Mouse (Mus musculus) limb, embryonic 13.5 days (tissue): ENCODE results near the gene Adam33. TPM values are rescaled to one million over a fixed set of nuclear protein-coding genes. Genes with fewer than 3 reads are reported as not detected.
"Not testable (repeated sequence)": the region's sequence is repeated elsewhere in the genome, so short reads cannot be mapped to it uniquely, and the experiment has no call there.

ENCODE experiments used
- ATAC-seq: fragments of 200-750 bp; cut with Nextera tagmentation; 2 replicates; pipeline ENCODE4 v1.8.0; 2017; ENCODE audit warnings: low read depth, moderate number of reproducible peaks, moderate TSS enrichment; ENCODE audit not compliant: low FRiP score
- H3K27ac ChIP-seq: fragments of 300-500 bp; sonication (generic); 2 replicates; pipeline ENCODE4 v1.5.1; 2015; ENCODE audit warnings: inconsistent platforms, mild to moderate bottlenecking, moderate library complexity
- H3K27me3 ChIP-seq: fragments of 300-500 bp; sonication (generic); 2 replicates; pipeline ENCODE4 v1.6.1; 2015; ENCODE audit warnings: mild to moderate bottlenecking, inconsistent platforms
- H3K36me3 ChIP-seq: fragments of 300-500 bp; sonication (generic); 2 replicates; pipeline ENCODE4 v1.6.1; 2015; ENCODE audit warnings: inconsistent platforms, mild to moderate bottlenecking, moderate library complexity
- H3K4me1 ChIP-seq: fragments of 300-500 bp; sonication (generic); 2 replicates; pipeline ENCODE4 v1.6.1; 2015; ENCODE audit warnings: inconsistent platforms
- H3K4me2 ChIP-seq: fragments of 300-500 bp; sonication (generic); replicated peaks from 2 replicates; pipeline ENCODE4 v1.6.1; 2015; ENCODE audit warnings: inconsistent platforms, mild to moderate bottlenecking, moderate library complexity
- H3K4me3 ChIP-seq: fragments of 300-500 bp; sonication (generic); 2 replicates; pipeline ENCODE4 v1.5.1; 2015; ENCODE audit warnings: moderate library complexity, mild to moderate bottlenecking, inconsistent platforms
- H3K9ac ChIP-seq: fragments of 300-500 bp; sonication (generic); 2 replicates; pipeline ENCODE4 v1.6.1; 2015; ENCODE audit warnings: mild to moderate bottlenecking, inconsistent platforms
- H3K9me3 ChIP-seq: fragments of 300-500 bp; sonication (generic); 2 replicates; pipeline ENCODE4 v1.6.1; 2016; ENCODE audit warnings: inconsistent platforms
- WGBS: fragments of 180-500 bp; shearing (Covaris S2); methylation state at CpG from one replicate; pipeline ENCODE4 v1.1.7; 2015; 5-methylcytosine and 5-hydroxymethylcytosine counted together
- polyA plus RNA-seq: library from polyadenylated mRNA; unstranded; fragments of >200 nt; fragmentation: Nextera tagmentation; extraction: Ambion mirVana; gene quantifications from 2 replicates; pipeline ENCODE4 v1.2.1, GENCODE M21; 2015

Adam33 gene
- polyA plus RNA-seq, 1 experiment from 2014 or later, result 26.5 TPM

- H3K9me3 ChIP-seq, result peaks cover 8% of the 10 kb centered on the region; the same call in 1 of the 2 replicates
- peaks cover 31% of the 10 kb centered on the region for H3K4me1 ChIP-seq
- peaks cover 42% of the 10 kb centered on the region for H3K27me3 ChIP-seq
- no peak for ATAC-seq
- no peak overlapping the region for H3K9ac ChIP-seq
- no peak overlapping the region for H3K4me3 ChIP-seq
- no peak overlapping the region for H3K27ac ChIP-seq
- WGBS, result 81% methylated on average over 6 of the region's 6 CpGs
- no peak overlapping the region for H3K4me2 ChIP-seq
- no peaks in the 10 kb centered on the region for H3K36me3 ChIP-seq
Measured at GRCm38 (mm10) chr2:131038197-131038596, 25.4 kb downstream of the Adam33 start.

- Histone ChIP-seq H3K27me3 (peaks cover 34% of the 10 kb centered on the region), H3K4me1 (peaks cover 31% of the 10 kb centered on the region), H3K36me3 (no peaks in the 10 kb centered on the region), H3K4me2 (no peak overlapping the region), H3K27ac (no peak overlapping the region), H3K9ac (no peak overlapping the region), H3K9me3 (peaks cover 9% of the 10 kb centered on the region; the same call in 1 of the 2 replicates), H3K4me3 (no peak overlapping the region)
- 44% methylated on average over 17 of the region's 17 CpGs for WGBS
- peak; percentile 49 for ATAC-seq
Measured at GRCm38 (mm10) chr2:131037226-131037990, 26.2 kb downstream of the Adam33 start.

GRCm38 (mm10) chr2:131036757-131037156 lies 26.9 kb downstream of the Adam33 start:
- H3K27ac ChIP-seq, result no peak overlapping the region
- H3K36me3 ChIP-seq, result no peaks in the 10 kb centered on the region
- H3K4me3 ChIP-seq, result no peak overlapping the region
- H3K9ac ChIP-seq, result no peak overlapping the region
- peaks cover 28% of the 10 kb centered on the region for H3K27me3 ChIP-seq
- no peak overlapping the region for H3K4me2 ChIP-seq
- ATAC-seq, result no peak
- H3K4me1 ChIP-seq, result peaks cover 29% of the 10 kb centered on the region
- peaks cover 9% of the 10 kb centered on the region; the same call in 1 of the 2 replicates for H3K9me3 ChIP-seq

- no peaks in the 10 kb centered on the region for H3K36me3 ChIP-seq
- H3K27ac ChIP-seq, result no peak overlapping the region
- peaks cover 25% of the 10 kb centered on the region for H3K4me1 ChIP-seq
- no peak overlapping the region for H3K4me3 ChIP-seq
- no peak for ATAC-seq
- 84% methylated on average over 2 of the region's 2 CpGs for WGBS
- H3K4me2 ChIP-seq, result no peak overlapping the region
- H3K9me3 ChIP-seq, result peaks cover 9% of the 10 kb centered on the region; the same call in 1 of the 2 replicates
- no peak overlapping the region for H3K9ac ChIP-seq
- peaks cover 23% of the 10 kb centered on the region for H3K27me3 ChIP-seq
Measured at GRCm38 (mm10) chr2:131036343-131036742, 27.3 kb downstream of the Adam33 start.

GRCm38 (mm10) chr2:131031406-131031805 lies 32.2 kb downstream of the Adam33 start:
- not testable (repeated sequence) for H3K27me3 ChIP-seq, H3K4me3 ChIP-seq, H3K9ac ChIP-seq, H3K4me1 ChIP-seq, ATAC-seq, H3K4me2 ChIP-seq, H3K9me3 ChIP-seq, H3K27ac ChIP-seq
- H3K36me3 ChIP-seq, result peaks cover 15% of the 10 kb centered on the region
- 61% methylated on average over 1 of the region's 1 CpGs for WGBS

- H3K27ac ChIP-seq, result no peak overlapping the region
- H3K27me3 ChIP-seq, result no peaks in the 10 kb centered on the region
- H3K9me3 ChIP-seq, result peaks cover 9% of the 10 kb centered on the region; the same call in 1 of the 2 replicates
- no peak overlapping the region for H3K9ac ChIP-seq
- peaks cover 19% of the 10 kb centered on the region for H3K36me3 ChIP-seq
- H3K4me1 ChIP-seq, result no peaks in the 10 kb centered on the region
- H3K4me3 ChIP-seq, result no peak overlapping the region
- WGBS, result 78% methylated on average over 1 of the region's 1 CpGs
- no peak overlapping the region for H3K4me2 ChIP-seq
- ATAC-seq, result no peak
Measured at GRCm38 (mm10) chr2:131030998-131031397, 32.6 kb downstream of the Adam33 start.

GRCm38 (mm10) chr2:131030561-131030960 lies 33.1 kb downstream of the Adam33 start:
- H3K9ac ChIP-seq, result no peak overlapping the region
- ATAC-seq, result no peak
- no peak overlapping the region for H3K4me3 ChIP-seq
- 83% methylated on average over 2 of the region's 2 CpGs for WGBS
- H3K36me3 ChIP-seq, result peaks cover 24% of the 10 kb centered on the region
- H3K4me1 ChIP-seq, result no peaks in the 10 kb centered on the region
- H3K4me2 ChIP-seq, result no peak overlapping the region
- H3K27me3 ChIP-seq, result no peaks in the 10 kb centered on the region
- H3K9me3 ChIP-seq, result peaks cover 9% of the 10 kb centered on the region; the same call in 1 of the 2 replicates
- H3K27ac ChIP-seq, result no peak overlapping the region

GRCm38 (mm10) chr2:131029065-131029935 lies 34.3 kb downstream of the Adam33 start:
- H3K27me3 ChIP-seq, result no peaks in the 10 kb centered on the region
- ATAC-seq, result no peak
- no peak overlapping the region for H3K4me2 ChIP-seq
- H3K36me3 ChIP-seq, result peaks cover 34% of the 10 kb centered on the region
- peak overlapping the region; percentile 2; the same call in 1 of the 2 replicates for H3K27ac ChIP-seq
- no peak overlapping the region for H3K4me3 ChIP-seq
- H3K9me3 ChIP-seq, result peaks cover 9% of the 10 kb centered on the region; the same call in 1 of the 2 replicates
- 68% methylated on average over 9 of the region's 9 CpGs for WGBS
- no peak overlapping the region for H3K9ac ChIP-seq
- H3K4me1 ChIP-seq, result no peaks in the 10 kb centered on the region

- Histone ChIP-seq H3K9ac (no peak overlapping the region), H3K36me3 (peaks cover 56% of the 10 kb centered on the region), H3K27ac (no peak overlapping the region), H3K4me2 (no peak overlapping the region), H3K4me3 (no peak overlapping the region), H3K4me1 (no peaks in the 10 kb centered on the region), H3K9me3 (no peaks in the 10 kb centered on the region), H3K27me3 (no peaks in the 10 kb centered on the region)
- 78% methylated on average over 3 of the region's 3 CpGs for WGBS
- ATAC-seq, result no peak
Measured at GRCm38 (mm10) chr2:131026941-131027340, 36.7 kb downstream of the Adam33 start.

GRCm38 (mm10) chr2:131025230-131025629 lies 38.4 kb downstream of the Adam33 start:
- no peak for ATAC-seq
- Histone ChIP-seq H3K27ac (no peak overlapping the region), H3K36me3 (peaks cover 67% of the 10 kb centered on the region), H3K9me3 (no peaks in the 10 kb centered on the region), H3K4me2 (no peak overlapping the region), H3K27me3 (no peaks in the 10 kb centered on the region), H3K4me3 (no peak overlapping the region), H3K9ac (no peak overlapping the region), H3K4me1 (no peaks in the 10 kb centered on the region)
- WGBS, result 97% methylated on average over 2 of the region's 2 CpGs

GRCm38 (mm10) chr2:131010566-131010965 lies 53.0 kb downstream of the Adam33 start:
- Histone ChIP-seq H3K4me1 (no peaks in the 10 kb centered on the region), H3K4me2 (no peak overlapping the region), H3K9ac (no peak overlapping the region), H3K4me3 (no peak overlapping the region), H3K36me3 (peaks cover 50% of the 10 kb centered on the region), H3K9me3 (no peaks in the 10 kb centered on the region), H3K27me3 (no peaks in the 10 kb centered on the region), H3K27ac (no peak overlapping the region)
- no peak for ATAC-seq
- 91% methylated on average over 1 of the region's 1 CpGs for WGBS

GRCm38 (mm10) chr2:131009123-131009522 lies 54.5 kb downstream of the Adam33 start:
- Histone ChIP-seq H3K36me3 (peaks cover 47% of the 10 kb centered on the region), H3K4me1 (no peaks in the 10 kb centered on the region)

More at GRCm38 (mm10) chr2:131009123-131009522, 54.5 kb downstream of the Adam33 start:
- no peak overlapping the region for H3K9ac ChIP-seq
- H3K27me3 ChIP-seq, result no peaks in the 10 kb centered on the region
- no peak overlapping the region for H3K4me2 ChIP-seq
- no peak overlapping the region for H3K27ac ChIP-seq
- H3K9me3 ChIP-seq, result no peaks in the 10 kb centered on the region
- 86% methylated on average over 2 of the region's 2 CpGs for WGBS
- no peak overlapping the region for H3K4me3 ChIP-seq
- ATAC-seq, result no peak
